Mouse (Mus musculus) spleen, postnatal 36 days (tissue): ENCODE results near the gene Lyplal1.

Experiments used
- DNase-seq, 2 experiments: peaks; one replicate each; pipeline ENCODE4 v3.0.0; 2022; ENCODE audit warnings: low spot score in 2 of 2, mixed read lengths in 1 of 2

Lyplal1 gene

DNA sequence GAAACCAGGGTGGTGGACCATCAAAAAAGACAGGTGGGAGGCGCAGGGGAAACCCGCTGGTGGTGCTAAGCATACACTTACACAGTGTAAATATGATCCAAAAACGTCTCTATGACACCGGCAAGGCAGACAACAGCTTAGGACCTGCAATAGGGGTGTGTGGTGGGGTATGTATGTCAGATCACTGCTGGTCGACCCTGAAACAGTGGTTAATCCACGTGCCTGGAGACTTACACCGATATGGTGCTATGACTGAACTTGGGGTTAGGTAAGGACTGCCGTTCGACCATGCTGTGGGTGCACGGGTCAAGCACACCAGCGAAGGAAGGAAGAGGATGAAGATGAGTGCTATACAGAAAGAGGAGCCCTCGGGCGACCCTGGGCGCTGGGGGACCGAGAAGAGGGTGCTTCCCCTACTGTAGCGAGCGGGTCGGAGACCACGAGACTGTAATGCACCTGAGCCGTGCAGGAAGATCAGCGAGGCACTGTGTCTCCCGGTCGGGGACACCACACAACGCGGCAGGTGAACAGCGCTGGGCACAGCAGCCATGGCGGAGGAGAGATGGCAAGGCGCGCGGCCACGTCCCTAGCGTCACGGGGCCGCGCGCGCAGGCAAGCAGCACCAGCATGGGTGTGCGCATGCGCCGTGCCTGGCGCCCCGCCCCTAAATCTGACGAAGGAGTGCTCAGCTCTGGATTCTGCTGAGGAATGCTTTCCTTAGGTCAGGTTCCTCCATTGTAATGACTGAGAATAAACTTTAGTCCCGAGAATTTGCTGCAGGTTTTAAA lies at the start of gene Lyplal1:
Gene Lyplal1, minus strand, starts transcription at position 610 of the 788 bp plus-strand sequence.
- peak; percentile 61 to 66 for DNase-seq

DNA sequence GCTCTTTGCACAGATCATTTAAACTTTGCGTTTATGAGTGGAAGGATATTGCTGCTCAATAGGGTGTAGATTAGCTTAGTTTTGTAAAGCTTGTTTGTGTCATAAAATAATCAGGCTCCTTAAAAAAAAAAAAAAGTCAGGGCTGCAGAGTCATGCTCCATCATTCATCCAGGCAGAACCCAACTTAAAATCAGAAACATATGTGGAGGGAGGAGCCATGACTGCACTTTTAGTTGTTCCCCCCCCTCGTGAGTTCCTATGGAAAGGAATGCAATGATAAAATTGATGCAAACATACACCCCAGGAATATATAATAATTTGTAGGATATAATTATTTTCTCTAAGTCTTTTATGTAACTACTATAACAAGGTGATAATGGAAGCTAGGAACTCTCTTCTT lies 46.5 kb upstream of the Lyplal1 start:
- no peak for DNase-seq

DNA sequence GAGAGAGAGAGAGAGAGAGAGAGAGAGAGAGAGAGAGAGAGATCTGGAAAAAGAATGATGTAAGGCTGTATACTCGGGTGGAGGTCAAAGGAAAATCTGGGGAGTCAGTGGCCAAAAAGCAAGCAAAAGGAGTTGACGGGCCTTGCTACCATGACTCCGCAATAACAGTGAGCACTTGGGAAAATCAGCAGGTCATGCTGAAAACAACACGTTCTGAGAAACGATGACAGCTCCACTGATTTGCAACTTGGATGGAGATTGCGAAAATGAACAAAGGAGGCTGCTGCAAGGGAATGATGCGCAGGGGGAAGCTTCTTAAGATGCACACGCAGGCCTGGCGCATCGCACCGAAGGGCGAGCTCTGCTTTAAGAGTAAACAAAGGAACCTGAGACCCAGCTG lies 46.1 kb upstream of the Lyplal1 start:
- DNase-seq, result no peak

DNA sequence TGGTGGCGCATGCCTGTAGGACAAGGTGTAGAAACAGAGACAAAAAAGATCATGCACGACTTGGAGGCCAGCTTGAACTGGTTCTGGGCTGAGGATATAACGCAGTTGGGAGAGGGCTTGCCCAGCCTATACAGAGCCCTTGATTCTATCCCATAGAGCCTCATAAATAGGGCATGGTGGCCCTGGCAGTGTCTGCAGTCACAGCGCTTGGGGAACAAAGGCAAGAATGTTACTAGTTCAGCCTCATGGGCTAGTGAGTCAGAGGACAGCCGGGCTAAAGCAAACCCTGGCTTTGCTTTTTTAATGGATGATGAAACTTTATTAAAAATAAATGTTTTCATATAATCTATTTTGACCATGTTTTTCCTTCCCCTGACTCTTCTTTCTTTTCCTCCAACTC lies 33.3 kb upstream of the Lyplal1 start:
- no peak for DNase-seq

DNA sequence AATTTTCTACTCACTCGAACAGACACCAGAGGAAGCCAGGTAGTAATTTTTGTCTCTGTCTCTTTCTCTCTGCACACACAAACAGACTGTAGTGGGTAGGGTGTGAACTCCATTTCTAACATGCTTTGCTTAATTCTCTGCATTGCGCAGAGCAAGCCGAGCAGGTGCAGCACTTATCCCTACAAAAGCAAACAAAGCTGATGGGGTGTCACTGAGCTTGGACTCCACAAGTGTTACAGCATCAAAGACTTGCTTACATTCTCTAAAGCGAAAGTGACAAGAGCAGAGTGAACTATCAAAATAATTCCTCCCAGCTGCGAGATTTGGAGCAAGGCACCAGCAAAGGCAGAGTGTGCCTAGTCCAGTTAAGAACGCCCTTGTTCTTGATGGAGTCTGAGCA lies 28.3 kb upstream of the Lyplal1 start:
- no peak for DNase-seq

DNA sequence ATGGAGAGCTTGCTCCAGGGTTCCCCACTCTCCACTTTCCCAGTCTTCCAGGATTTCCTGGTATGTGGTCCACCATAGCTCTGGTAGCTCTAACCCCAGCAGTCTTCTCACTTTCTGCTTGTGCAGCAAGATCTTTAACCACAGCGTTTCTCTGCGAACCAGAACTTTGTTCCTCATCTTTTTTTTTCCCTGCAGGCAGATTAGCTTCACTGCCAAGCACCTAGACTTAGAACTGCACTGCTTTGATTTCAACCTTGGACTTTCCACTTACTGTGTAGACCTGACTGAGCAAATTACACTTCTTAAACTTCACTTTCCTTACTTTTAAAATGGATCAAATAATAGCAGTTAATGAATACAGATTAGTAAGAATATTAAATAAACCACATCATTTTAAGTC lies 23.1 kb upstream of the Lyplal1 start:
- no peak for DNase-seq

DNA sequence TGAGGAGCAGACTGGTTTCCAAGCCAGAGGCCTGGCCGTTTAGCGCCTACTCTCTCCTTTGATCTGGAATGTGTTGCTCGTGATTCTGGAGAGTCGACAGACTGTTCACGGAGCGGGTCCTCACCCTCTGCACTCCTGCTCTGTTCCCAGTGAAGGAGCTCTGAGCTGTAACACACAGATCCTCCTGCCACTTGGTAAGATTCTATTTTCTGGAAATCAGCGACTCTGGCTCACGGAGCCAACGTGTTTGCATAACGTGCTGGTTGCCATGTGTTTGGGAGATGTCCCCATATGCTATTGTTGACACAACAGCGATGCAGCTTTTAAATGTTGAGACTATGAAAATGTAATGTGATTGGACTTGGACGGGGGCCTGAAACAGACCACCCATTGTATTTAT lies 20.8 kb upstream of the Lyplal1 start:
- DNase-seq, result no peak

DNA sequence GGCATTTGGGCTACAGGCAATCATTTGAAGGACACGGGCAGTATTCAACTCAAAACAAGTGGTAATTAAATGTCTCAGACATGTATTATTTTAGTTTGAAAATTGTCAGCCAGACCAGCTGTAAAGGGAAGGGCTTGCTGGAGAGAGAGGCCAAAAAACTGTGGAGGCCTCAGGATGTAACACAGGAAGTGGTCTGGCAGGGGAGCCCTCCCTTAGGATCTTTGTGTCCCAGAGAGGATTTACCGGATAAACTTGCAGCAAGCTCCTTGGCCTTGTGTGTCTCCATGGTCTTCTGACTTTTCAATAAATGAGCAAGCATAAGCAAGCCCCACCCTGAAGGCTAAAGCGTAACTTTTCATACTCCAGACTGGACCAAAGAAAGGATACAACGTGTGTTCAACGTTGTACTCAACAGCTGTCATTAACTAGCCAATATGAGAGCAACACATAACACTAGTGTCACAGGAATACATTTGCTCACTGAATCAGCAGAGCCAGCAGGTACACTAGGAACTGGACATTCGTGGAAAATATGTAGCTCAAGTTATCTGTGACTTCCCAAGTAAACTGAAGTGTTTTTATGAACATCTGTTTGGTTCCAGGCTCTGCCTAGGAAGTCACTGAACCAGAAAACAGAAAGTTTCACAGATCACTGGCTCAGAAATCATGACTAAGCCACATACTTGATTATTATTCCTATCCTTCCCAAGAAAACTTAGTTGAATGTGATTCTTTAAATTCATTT lies 19.7 kb upstream of the Lyplal1 start:
- no peak for DNase-seq

DNA sequence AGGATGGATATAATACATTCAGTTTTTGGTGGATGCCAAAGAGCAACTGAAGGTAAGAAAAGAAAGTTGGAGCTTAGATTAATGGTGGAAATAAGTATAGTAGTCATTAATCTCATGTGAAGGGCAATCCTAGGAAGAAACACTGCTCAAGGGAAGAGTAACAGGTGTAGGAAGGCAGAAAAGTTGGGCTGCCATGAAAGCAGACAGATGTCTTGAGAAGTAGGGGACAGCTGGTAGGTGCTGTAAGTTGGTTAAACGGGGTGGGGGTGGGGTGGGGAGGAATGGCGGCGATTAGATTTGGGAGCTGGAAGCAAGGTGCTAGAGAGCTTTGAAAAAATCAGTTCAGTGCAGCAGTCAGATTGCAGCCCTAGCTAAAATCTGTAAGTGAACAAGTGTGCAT lies 14.4 kb upstream of the Lyplal1 start:
- DNase-seq, result no peak

DNA sequence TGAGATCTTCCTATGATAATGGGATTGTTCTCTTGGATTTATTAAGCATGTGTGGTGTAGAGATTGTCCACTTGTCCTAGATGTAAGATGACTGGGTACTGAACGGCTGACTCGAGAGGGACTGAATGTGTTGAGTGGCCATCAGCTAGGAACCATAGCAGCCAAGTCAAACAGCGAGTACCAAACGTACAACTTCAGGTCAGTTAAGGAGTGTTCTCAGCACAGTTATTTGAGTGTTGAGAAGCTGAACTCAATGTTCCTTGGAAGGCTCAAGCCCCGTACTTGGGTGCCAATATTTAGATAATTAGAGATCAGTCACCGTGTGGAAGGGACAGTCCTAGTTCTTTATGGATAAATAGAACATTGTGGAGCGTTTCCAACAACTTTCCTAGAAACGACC lies 11.8 kb upstream of the Lyplal1 start:
- no peak for DNase-seq

DNA sequence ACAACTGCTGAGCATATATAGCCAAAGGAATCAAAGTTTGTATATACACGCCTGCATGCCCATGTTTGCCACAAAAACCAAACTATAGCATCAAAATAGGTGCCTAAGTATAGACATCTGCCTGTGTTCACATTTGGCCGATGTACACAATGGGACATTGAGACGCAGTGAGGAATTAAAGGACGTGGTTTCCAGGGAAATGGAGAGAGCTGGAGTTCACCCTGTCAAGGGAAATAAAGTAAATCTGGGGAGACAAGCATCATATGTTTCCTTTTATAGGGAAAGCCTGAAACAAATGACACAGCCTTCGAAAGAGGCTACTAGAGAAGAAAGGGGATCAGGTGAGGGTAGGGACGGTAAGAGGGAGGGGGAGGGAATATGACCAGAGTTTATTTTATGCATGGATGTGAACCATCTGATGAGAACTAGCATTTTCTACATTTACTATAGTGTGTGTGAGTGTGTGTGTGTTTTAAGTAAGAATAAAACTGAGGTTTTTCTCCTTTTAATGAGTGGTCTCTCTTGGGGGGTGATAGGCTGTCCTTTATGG lies 9.3 kb upstream of the Lyplal1 start:
- no peak for DNase-seq

DNA sequence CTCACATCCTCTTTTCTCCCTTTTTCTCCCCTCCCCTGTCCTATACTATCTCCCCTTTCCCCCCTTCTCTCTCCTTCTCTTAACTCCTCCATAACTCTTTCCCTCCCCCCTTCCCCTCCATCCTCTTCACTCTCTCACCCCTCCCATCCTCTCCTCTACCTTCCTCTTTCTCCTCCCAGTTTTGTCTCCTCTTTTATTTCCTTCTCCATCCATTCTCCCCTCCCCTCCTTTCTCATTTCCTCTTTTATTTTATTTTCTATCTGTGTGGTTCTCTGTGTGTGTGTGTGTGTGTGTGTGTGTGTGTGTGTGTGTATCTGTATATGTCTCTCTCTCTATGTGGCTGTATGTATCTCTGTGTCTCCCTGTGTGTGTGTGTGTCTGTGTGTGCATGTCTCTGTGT lies 6.6 kb upstream of the Lyplal1 start:
- DNase-seq, result no peak

DNA sequence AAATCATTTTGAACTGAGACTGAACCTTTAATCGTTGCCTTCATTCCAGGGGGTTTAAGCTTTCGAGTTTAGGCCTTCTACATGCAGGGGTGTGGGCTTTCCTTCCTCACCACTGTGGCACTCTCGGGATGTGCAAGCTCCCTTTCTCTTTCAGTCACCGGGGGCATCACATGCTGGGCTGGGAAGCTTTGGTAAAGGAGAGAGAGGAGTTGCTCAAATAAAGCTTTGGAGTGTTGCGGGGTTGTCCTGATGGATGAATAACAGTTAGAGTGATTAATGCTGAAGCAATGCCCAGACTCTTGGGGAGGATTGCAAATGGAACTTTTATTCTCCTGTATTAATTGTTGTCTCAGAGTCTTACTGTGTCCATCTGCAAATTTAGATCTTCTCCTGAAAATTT lies 2.7 kb upstream of the Lyplal1 start:
- no peak for DNase-seq

DNA sequence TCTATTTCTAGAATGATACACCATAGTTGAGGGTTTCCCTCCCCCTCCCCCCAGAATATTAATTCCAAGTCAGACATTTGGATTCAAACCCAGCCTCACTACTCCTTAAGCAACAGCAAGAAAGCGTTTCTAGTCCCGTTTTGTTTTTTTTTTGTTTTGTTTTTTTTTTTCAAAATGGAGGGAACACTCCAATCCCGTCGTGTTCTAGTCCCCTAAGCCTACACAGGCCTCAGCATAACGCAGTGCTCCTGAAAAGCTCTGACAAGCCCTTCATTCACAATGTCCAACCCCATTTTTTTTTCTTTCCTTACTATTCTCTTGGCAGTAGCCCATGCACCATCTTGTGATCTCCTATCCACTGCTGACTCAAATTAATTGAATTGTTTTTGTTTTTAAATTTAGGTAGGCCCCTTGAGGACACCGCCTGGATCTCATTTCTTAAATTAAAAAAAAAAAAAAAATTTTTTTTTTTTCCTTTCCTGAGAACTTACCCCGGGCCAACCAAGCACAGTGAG lies 967 bp downstream of the Lyplal1 start:
- DNase-seq, result no peak

DNA sequence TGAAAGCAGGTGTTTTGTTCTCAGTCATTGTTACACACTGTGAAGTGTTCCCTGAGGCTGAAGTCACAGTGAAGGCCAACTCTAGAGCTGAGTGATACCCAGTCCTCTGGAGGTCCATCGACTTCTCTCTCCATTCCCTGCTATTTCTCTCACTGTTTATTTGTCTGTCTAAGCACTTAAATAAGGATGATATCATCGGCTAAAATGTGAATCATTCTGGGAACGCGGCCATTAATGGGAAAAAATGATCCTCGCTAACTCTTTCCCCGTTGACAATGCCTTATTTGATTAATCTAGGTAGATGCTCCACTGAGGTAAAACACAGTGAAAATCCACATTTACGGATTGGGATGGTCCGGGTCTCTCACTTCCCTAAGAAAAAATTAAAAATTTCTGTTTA lies 14.8 kb downstream of the Lyplal1 start:
- no peak for DNase-seq

DNA sequence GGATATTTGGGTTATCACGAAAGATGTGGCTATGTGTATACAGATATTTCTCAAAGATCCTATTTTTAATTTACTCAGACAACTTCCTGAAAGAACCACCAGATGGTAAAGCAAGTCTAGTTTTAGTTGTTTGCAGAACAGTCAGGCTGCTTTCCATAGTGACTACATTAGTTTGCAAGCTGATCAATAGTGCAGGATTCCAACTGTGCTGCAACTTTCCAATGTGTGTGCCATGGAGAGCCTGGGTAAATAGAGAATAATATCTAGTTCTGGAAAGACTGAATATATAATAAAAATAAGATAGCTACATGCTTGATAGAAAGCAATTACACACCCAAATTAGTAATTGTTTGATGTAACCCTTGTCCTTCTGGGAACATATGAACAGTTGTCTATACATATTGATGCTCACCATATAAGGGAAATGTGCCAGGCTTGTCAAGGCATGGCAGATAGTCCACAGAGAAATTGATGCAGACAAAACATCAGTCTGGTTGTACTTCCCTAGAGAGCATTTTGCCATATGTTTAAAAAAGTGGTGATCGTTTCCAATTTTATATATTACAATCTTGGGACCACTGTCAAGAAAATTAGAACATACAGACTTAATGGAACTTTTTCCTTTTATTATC lies 50.7 kb downstream of the Lyplal1 start:
- no peak for DNase-seq

DNA sequence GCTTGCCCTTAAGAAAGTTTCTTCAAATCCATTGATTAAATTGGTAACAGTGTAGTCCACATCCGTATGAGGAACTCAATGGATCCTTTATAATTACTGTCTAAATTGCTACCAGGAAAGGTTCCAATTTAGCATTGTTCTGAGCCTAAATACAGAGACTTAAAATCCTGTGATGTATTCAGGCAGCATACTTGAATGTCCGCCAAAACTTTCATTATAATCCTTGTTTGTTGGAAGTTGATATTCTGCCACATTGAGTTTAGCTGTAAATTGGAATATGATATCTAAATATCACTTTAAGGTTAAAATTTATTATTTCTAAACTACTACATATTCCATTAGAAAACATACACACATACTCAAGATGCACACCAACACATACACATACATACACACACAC lies 57.1 kb downstream of the Lyplal1 start:
- DNase-seq, result no peak

DNA sequence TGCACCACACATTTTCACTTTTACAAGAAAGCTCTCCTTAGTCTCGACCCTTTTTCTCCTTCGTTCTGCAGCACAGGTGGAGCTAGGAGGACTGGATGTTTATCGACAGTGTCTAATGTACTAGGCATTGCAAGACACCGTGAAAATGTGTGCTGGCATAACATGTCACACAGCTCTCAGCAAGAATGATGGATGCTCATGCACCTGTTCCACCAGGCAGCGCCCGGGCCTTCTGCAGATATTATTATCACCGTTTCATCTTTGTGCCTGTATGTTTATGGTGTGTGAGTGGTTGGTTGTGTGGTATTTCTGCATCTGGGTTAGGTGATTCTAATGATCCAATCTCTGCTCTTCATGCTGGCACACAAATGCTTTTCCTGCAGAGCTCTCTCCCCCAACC lies 62.9 kb downstream of the Lyplal1 start:
- DNase-seq, result no peak

DNA sequence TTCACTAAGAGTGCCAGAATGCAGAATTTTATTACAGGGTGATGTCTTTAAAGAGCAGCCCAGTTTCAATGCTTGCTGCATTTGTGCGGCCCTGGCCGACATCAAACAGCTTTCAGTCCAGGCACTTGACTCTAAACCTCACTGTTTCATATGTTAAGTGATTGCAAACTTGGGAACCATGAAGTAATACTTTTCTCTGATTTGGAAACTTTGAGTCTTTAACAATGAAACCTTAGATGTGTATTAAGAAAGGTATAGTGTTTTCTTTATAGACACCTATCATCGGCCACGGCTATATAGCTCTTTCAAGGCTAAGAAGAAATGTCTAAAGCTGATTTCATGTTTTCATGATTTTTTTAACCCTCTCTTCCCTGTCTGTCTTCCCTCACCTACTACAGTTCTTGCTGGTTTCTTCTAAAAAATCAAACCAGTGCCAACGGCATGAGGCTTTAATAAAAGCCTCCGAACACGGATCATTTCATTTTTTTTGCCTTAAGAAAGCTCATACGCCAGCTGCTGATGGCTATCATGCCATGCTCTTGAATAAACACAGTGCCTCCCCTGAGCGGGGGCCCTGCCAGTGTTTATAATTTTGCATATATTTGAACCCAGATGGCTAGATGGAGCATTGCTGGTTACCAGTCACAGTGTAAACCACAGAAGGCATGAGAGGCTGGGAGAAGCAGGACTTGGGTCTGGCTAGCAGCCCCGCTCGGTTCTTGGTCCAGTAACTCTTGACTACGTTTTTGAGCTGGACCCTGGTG lies 63.6 kb downstream of the Lyplal1 start:
- no peak for DNase-seq

DNA sequence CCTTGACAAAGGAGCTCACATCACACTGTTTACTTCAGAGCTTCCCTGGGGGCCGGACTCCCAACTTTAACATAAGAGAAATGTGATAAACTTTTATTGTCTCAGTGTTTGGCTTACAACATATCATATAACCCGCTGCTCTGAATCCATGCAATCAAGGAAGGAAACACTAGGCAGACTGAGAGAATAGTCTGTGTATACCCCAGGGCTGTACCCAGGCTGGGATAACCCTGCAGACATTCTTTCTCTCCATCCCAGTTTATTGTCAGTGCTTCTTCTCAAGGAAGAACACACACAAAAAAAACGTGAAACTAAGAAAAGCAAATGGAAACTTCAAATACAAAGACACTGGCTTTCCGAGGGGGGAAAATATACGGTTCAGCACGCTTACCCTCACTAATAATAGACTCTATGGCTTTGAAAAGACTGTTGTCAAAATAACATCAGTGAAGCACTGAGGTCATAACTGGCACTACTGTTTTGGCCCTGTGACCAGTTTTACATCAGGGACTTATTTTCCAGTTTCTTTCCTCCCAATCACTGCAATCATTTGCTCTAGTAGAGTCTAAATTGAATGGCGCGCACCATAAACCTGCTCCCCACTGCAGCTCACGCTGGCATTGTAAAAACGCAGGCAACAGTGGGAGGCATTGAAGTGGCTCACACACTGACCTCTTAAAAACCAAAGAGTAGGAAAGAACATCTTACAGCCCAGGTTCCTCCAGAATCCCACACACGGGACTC lies 73.2 kb downstream of the Lyplal1 start:
- DNase-seq, result no peak

DNA sequence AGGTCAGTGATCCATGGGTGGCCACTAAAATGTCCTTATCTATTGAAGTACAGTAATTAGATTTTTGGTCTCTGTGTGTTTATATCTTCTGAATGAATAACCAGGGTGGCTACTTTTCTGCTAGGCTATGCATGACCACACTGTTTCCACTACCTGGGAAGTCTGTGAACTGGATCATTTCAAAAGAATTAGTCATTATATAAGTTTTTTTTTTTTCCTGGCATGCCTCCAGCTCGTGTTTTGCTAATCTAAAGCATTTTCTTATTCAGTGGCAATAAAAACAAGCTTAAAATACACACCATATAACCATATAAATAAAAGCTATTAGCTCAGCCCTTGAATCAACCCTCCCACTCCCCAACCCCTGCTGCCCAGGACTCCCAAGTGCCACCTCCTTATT lies 75.3 kb downstream of the Lyplal1 start:
- no peak for DNase-seq
